Mouse (Mus musculus): ENCODE results near the gene Dnajc30.

DNA sequence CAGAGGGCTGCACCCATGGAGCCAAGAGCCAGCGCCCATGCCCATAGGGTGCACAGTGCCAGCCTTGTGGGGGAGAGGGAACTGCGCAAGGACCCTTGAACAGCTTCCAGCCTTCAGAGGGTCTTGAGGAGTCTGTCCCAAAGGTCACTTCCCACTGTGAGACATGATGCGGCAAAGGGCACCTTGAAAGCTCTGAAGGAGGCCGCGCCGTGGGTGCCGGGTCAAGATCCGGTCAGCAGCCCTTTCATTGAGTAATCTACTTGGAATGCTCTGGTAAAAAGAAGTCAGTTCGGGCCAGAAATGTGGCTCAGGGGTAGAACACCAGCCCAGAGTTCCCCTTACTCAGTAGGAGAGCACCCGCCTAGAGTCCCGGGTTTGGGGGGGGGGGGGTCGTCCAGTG lies 49.8 kb downstream of the Dnajc30 start:
- TF ChIP-seq POLR2A (IDR thresholded peaks at IDR 0.05; ENCODE audit: low read depth, low read length) (no peak), CTCF (conservative IDR thresholded peaks at IDR 0.05; ENCODE audit: insufficient read depth, insufficient read length, low read depth, low read length) (no peak)
